Mouse (Mus musculus) sigmoid colon, adult 10 weeks (tissue): ENCODE measurements around the gene Cep83. TPM values are rescaled to one million over a fixed set of nuclear protein-coding genes. Genes with fewer than 3 reads are reported as not detected.

Experiments
- polyA plus RNA-seq: library from polyadenylated mRNA; stranded (reverse); fragments of 350-450 nt; fragmentation: Illumina TruSeq; extraction: RNeasy Lipid Tissue Mini Kit (QIAGEN cat#74804); gene quantifications from one replicate; pipeline ENCODE4 v1.2.3, GENCODE M21; 2014; ENCODE audit warnings: low read depth, low replicate concordance

Cep83 gene
- polyA plus RNA-seq: 59.8 TPM

GRCm38 (mm10) chr10:94688420-94689175, at the start of gene Cep83:
Gene Cep83 (plus strand): TSS chr10:94688654.

